Mouse (Mus musculus) left cerebral cortex, adult 11 months (tissue): ENCODE results near the gene Dus2.
"Not testable (repeated sequence)": the region's sequence is repeated elsewhere in the genome, so short reads cannot be mapped to it uniquely, and the experiment has no call there.

Experiments used
- DNase-seq: peaks from one replicate; pipeline ENCODE4 v3.0.0; 2022; ENCODE audit warnings: low spot score

Gene Dus2

DNA sequence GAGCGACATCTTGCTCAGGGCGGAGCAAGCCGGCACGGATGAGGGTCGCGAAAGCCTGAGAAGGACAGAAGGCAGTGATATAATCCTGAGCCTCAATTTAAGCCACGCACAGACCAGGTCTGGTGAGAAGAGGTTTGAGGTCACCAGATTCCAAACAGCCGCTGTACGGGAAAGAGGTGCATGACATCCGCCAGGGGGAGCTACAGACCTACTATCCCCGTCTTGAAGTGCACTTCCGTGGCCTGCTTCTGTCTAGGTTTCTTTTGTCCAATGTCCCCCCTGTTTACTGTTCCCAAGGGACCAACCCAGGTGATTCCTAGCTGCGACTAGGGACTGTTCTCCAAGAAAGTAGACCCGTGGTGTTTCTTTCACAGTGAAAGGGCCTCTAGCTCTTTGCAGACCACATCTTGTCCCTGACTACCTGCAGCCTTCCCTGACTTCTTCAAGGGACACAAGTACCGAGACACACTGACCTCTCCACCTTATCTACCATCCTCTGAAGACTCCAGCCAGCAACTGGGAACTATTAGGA is at the start of gene Dus2:
Gene Dus2 (plus strand): TSS at position 482 of the 532 bp plus-strand sequence.
- no peak for DNase-seq

DNA sequence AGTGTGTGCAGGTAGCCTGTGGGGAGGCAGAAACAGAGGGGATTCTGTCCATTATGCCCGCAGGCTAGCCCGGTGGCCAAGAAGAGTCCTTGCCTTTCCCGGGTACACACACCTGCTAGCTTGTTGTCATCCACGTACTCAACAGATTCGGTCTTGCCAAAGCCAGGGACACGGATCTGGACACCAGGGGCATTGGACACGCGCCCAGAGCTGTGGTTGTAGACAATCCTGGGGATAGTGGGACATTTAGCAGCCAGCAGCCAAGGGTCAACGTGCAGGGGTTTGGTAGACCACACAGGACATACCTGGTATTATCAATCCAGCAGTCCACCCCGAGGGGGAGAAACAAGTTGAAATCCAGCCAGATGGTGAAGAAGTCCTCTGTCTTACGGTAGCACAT is 49.1 kb upstream of the Dus2 start:
- DNase-seq, result no peak

DNA sequence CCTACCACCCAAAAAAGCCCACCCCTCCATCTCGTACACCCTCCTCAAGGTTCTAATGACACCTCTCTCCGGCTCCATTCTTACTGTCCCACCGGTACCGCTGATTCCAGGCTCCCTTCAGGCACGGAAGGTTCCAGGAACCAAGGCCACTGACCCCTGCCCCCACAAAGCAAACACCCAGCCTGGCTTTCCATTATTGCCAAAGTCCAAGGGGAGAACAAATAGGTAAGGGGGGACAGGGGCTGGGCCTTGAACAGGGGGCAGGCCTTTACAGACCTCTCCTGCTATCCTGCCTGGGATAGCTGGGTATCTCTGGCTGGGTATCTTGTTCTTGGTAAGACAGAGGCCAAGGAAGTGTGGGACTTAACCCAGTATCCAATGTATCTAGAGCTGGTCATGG is 48.6 kb upstream of the Dus2 start:
- no peak for DNase-seq

DNA sequence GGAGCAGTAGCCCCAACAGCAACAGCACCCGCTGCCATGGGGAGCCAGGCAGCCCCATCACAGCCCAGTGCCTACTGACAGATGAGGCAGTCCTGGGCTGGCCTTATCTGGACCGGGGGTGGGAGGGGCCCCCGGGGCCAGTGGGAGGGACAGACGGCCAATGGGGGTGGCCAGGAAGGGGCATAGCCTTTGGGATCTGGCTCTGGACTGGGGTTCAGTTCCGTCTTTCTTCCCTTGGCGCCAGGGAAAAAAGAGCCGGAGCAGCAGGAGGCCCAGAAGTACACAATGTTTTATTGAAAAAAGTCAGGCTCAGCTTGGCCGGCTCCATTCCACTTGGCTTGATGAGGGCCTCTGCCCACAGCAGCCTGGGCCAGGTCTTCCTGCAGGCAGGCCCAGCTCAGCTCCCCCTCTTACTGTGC is 47.8 kb upstream of the Dus2 start, which contains the start of gene Lcat:
Gene Lcat (minus strand): TSS at position 62 of the 419 bp plus-strand sequence.
- no peak for DNase-seq

DNA sequence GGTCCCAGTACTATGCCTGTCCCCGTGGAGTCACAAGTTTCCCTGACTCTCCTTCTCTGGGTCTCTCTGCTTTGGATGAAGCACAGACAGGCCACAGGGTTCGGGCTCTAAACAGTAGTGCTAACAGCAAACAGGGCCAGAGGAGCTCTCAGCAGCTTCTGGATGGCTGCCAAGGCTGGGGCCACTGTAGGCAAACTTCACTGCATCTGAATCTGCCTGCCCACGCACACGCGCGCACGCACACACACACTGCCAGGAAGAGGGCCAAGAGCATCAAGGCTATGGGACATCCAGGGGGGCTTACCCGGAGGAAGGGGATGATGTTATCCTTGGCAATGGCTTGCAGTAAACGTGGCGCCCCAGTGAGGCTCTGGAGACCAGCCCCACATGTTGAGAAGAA is 41.8 kb upstream of the Dus2 start:
- DNase-seq, result peak; percentile 50

DNA sequence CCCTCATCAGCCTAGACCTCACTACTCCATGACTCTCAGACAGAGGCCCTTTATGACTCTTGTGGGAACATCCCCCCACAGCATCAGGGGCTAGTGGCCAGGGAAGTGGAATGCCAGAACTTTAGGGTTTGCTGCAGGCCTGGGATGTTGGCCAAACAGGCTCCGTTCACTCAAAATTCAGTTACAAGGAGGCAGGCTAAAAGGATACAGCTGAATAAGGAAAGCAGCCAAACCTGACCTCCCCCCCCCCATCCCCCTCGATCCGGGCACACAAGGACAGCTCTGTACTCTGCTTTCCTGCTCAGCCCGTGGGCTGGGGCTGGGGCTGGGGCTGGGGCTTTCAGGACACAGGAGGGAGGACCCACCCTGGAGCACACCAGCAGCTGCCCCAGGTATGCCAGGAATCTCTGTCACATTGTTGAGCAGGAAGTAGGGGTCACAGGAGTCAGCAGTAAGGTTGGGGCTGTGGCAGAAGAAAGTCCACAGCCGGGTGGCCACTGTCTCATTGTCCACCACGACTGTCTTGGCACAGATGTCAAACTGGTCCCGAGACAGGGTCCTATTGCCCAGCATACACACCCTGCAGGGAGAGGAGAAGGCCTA is 40.0 kb upstream of the Dus2 start:
- no peak for DNase-seq

DNA sequence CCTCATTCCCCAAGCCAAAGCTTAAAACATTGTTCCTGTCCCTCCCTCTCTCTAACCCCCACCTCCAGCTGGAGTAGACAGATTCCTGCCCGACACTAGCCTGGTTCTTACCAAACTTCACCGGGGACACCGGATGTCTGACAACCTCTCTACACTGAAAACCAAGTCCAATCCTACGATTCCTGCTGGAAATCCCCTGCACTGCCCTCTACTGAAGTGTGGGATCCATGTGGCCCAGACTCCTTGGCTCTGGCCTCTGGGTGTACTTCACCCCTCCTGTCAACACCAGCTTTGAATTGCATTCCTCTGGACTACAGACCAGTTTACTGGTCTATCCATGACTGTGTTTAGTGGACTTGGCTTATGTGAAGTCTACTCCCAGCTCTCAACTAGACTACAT is 34.6 kb upstream of the Dus2 start:
- no peak for DNase-seq

DNA sequence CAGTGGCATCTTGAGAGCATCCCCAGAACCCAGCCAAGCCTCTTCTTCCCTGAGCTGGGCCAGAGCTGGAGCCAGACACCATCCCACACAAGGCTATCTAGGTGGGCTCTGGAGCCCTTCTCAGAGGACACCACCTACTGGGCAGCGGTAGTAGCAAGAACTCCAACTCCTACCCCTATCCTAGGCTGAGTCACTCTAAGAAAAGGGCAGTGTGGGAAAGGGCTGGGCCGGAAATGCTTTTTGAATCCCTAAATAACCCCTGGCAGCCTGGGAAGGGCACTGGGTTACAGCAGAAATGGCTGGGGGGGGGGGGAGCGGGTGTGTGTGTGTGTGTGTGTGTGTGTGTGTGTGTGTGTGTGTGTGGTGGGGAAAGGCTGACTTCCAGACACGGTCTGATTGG is 33.3 kb upstream of the Dus2 start:
- DNase-seq, result no peak

DNA sequence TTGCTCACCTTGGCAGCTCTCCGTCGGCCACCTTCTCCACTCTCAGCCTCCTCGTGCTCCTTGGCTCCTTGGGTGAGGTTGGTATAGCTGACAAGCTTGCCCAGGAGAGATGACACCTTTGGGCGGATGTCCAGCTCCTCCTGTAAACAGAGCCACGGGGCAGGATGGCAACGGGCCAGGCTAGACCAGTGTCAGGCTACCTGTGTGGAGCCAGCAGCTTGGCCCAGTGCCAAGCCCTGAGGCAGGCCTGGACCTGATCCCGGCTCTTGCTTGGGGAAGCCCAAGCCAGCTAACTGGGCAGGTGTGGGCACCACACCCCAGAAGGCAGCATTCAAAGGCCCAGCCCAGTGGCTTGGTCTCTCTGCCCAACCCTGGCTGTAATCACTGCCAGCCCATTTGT is 31.8 kb upstream of the Dus2 start:
- DNase-seq, result no peak

DNA sequence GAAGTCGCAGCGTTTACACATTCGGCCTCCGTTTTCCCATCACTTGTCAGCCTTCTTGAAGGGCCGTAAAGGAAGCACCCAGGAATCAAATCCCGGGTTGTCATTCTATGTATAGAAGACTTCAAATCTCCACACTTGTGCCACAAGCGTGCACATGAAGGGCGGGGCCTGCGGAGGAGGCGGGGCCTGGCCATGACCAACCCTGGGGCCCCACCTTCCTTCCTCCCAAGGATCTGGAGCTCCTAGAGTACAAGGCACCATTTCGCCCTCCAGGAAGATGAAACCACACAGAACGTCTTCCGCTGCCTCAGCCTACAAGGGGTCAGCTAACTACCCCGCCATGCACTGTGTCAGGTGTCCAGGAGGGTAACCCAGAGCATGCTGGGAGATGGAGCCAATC is 30.0 kb upstream of the Dus2 start:
- no peak for DNase-seq

DNA sequence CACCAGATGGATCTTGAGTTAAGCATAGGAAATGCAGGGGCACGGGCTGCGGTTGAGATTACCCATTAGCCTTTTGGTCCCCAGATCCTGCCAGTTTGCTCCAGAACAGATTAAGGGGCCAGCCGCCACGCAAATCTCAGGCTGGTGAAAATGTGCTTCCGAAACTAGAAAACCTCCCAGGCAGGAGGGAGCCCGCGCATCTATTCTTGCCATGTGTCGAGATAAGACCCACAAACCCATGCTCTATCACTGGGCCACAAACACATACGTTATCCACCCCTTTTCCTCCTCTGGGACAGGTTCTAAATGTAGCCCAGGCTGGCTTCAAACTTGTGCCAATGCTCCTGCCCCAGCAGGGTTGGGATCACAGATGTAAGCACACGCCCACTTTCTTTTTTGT is 29.6 kb upstream of the Dus2 start:
- no peak for DNase-seq

DNA sequence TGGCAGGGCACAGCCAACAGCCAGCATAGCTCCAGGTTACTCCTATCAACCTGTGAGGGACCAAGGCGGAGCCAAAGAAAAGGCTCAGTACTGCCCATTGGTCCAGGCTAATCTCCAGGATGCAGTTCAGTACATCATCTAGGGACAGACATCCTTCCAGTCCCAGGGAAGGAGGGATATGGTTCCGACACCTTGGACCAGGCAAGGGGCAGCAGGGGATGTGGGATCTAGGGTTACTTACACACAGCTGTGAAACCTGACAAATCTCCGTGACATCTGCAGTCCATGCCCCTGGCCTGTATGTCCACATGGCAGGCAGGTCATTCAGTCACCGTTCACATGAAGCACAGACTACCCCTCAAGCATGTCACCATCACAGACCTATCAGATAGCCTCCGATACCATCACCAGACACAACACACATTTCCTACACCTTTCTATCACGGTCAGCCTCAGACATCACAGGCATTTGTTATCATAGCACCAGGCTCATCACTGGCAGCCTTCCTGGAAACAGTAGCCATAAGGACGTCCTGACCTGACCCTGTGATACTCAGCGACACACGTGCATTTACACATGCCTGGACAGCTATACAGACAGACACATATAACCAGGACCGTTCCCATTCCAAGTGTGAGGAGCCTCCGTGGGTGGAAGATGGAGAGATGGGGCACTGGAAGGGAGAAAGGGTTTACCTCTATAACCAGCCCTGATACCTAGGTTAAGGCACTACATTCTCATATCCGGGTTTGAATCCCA is 26.5 kb upstream of the Dus2 start:
- DNase-seq, result no peak

DNA sequence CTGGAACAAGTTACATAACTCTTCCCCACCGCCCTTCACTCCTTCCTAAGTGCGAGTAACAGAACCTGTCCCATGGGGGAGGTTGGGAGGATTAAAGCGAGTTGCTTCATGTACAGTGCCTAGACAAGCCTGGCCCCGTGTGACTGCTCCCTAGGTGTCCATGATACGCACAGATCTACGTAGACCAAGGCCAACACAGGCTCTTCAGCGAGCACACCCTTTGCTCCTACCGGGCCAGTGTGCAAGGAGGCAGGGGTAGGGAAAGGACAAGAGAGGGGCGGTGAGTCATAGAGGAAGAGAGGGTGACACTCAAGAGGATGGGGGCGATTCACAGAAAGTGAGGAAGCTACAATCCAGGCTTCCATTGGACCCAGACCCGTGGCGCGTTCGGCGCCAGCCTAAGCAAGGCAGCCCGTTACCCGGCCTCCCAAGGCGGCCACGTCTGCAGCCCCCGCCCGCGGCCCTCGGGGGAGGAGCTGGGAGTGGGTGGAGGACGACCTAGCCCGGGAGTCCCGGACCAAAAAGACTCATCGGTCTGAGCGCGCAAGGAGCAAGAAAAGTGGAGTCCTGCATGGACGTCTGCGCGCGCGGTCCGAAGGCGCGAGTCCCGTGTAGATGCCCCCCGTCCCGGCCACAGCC is 25.8 kb upstream of the Dus2 start:
- DNase-seq, result no peak

DNA sequence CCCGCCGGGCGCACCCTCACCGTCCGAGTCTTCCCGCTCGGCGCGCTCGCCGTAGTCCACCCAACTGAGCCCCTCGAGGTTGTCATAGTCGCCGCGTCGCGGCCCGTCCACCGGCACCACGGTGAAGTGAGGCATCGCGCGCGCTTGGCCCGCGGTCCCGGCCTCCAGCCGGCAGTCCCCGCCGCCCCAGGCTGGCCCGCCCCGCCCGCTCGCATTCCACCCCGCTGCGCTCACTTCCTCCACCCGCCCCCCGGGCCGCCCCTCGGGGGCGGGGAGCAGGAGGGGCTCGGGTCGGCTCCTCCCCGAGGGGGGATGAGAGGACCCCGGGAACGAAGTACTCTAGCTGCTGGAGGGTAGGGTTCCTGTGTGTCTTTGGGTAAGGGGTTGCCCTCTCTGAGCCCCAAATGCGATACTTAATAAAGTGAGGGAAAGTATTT is 25.2 kb upstream of the Dus2 start, which contains the start of gene Slc12a4:
Gene Slc12a4 (minus strand): TSS at position 193 of the 437 bp plus-strand sequence.
- DNase-seq, result no peak

DNA sequence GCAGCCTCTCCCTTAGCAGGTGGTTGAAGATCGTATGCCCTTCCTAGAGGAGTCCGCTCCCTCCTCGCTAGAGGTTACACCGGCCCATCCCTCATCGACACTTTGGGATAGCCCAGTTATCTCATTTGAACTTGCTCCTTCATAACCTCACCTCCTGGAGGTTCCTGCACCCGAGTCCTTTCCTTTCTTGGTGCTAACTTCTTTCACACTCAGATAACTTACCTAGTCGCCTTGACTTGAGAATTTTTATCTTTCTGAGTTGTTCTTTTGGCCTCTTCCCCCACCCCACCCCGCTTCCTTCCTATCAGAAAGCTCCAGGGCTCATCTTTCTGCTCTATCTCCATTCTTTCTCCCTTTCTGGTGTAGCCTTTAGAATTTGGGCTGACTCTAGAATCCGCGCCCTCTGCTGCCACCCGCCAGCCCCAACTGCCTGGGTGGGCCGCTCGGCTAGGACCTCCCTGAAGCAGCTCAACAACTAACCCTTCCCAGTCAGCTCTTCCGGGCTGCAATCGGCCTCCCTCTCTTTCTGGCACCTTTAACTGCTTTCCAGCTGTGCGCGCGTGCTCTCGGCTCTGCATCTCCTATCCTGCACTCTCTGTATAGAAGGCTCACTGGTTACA is 24.3 kb upstream of the Dus2 start:
- no peak for DNase-seq

DNA sequence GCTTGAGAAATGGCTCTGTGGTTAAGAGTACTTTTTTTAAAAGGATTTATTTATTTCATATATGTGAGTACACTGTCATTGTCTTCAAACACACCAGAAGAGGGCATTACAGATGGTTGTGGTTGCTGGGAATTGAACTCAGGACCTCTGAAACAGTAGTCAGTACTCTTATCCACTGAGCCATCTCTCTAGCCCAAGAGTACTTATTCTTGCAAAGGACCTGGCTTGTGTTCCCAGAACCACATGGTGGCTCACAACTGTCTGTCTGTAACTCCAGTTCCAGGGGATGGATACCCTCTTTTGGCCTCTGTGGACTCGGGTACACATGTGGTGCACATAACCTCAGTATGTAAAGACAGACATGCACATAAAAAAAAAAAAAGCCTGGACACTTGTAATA is 21.8 kb upstream of the Dus2 start:
- no peak for DNase-seq

DNA sequence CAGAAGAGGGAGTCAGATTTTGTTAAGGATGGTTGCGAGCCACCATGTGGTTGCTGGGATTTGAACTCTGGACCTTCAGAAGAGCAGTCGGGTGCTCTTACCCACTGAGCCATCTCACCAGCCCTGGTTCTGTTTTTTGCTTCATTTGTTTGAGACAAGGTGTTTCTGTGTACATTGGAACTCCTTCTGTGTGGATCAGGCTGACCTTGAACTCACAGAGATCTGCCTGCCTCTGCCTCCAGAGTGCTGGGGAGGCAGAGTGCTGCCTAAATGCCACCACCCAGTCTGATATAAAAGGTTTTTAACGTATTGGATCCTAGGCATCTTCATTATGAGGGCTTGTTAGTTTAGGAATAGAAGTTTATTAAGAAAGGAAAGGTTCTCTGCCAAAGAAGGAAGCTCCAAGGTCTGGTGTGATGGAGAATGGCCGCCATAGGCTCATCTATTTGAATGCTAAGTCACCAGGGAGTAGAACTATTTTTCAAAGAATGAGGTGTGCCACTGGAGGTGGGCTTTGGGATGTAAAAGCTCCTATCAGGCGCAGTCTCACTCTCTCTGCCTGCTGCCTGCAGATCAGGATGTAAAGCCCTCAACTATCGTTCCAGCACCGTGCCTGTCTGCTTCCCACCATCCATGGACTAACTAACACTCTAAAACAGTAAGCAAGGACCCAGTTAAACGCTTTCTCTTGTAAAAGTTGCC is 20.0 kb upstream of the Dus2 start:
- no peak for DNase-seq

DNA sequence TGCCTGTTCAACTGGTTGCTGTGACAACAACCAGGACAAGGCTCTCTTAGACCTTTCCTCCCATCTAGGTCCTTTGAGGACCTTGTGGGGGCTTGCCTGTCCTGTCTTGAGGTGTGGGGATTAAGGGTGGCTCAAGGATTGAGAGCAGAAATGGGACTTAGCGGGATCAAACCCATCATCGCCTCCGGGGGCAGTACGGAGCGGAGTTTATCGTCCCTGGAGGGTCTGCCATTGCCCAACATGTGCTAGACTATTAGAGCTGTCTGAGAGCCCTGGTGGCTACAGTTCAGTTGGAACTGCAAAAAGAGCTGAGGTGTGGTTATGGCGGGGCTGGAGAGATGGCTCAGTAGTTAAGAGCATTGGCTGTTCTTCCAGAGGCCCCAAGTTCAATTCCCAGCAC is 15.8 kb upstream of the Dus2 start:
- no peak for DNase-seq

DNA sequence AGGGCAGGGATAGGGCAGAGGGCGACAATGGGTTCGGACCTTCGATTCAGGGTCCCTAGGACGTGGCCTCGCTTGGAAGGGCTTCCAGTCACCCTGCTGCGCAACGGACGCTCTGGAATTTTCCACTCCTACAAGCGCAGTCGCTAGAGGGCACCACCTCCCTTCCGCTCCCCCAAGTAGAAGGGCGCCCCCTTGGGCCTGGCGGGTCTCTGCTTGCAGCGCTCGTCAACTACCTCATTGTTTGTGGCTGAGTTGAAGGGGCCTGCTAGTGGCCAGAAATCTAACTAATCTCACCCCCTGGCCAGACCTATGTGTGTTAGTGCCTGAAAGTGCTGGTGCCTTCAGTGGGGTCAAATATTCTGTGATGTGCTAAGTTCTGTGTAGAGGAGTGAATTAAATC is 11.8 kb upstream of the Dus2 start, which contains the start of gene Dpep3:
Gene Dpep3 (minus strand): TSS at position 105 of the 400 bp plus-strand sequence.
- no peak for DNase-seq

DNA sequence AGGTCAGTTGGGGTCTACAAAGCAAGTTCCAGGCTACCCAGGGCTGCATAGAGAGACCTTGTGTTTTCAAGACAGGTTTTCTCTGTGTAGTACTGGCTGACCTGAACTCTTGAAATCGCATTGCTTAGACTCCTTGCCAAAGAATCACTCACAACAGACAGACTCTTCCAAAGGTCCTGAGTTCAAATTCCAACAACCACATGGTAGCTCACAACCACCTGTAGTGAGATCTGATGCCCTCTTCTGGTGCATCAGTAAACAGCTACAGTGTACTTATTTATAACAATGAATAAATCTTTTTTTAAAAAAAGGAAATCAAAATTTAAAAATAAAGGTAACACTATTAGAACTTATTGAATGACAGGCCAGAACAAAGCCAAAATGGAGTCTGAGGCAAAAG is 10.0 kb upstream of the Dus2 start:
- no peak for DNase-seq

DNA sequence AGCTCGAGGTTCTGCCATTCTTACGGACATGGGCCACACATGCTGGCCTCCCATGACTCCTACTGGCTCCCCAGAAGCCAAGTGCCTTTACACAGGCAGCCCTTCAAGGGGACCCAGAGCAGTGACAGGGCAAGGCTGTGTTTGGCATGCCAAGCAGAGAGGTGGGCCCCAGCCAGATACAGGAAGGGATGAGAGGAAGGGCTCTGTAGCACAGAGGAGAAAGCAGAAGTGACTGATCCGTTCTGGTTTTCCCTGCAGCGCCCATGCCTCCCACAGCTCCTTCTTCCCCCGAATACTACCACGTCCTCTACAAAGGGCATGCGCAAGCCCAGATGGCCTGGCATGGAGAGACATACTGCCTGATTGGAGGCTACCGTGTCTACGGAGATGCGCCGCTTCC is 7.7 kb upstream of the Dus2 start:
- not testable (repeated sequence) for DNase-seq

DNA sequence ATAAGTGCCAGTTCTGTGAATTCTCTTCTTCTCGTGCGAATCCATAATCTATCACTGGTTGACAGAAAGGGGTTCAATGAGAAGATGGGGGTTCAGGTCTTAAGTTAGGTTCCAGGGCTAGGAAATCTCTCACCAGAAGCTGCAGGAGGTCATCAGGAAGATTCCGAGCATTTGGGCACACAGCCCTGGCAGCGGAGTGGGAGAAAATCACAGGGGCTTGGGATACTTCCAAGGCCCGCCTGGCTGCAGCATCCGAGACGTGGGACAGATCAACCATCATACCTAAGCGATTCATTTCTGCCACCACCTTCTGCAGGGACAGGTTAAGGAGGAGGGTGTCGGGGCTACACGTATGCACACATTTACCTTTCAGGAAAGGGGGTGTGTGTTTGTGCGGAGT is 2.6 kb upstream of the Dus2 start:
- no peak for DNase-seq
